Mouse (Mus musculus): Measurements from ENCODE around the gene Sf3a2.
A peak's percentile ranks its signal among the peaks of the same experiment; 100 is the strongest.

Sf3a2 gene

GRCm38 (mm10) chr10:80798150-80799006 is at the start of gene Sf3a2, which contains the start of gene Plekhj1:
TSS of gene Sf3a2 (plus strand) at chr10:80798198.
TSS of gene Plekhj1 (minus strand) at chr10:80798626.
- DNase-seq (ENCODE audit: low spot score): peak; percentile 97

GRCm38 (mm10) chr10:80748609-80749008 is 49.4 kb upstream of the Sf3a2 start:
- no peak for DNase-seq (ENCODE audit: low spot score)

- DNase-seq (ENCODE audit: low spot score): no peak
Measured at GRCm38 (mm10) chr10:80751188-80751832, 46.7 kb upstream of the Sf3a2 start.

- DNase-seq (ENCODE audit: low spot score): no peak
Measured at GRCm38 (mm10) chr10:80752079-80752625, 45.8 kb upstream of the Sf3a2 start.

DNA sequence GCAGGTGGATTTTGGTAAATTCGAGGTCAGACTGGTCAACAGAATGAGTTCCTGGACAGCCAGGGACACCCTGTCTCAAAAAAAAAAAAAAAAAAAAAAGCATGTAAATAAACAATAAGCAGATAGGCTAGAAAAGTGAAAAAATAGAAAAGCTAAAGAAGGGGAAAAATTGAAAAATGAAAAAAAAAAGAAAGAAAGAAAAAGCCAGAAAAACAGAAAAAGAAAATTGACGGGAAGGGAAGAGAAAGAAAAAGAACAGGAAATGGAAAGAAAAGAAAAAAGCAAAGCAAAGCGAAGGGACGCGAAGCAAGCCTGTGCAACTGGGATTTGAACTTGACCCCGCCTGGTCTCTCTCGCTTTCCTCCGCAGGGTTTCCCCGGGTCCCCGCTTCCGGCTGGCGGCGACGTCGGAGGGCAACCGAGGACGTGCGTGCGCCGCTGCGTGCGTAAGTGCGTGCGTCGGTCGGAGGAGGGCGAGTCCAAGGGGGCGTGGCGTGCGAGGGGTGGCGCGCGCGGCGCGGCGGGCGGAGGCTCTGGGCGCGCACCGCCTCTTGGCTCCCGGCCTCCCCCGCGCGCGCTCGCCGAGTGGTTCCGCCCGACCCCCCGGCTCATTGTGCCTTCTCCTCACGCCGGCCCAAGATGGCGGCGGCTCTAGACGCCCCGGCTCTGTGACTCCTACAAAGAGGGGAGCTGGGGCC is 43.3 kb upstream of the Sf3a2 start, which contains the start of gene Dot1l:
TSS of gene Dot1l (plus strand) at position 613 of the 697 bp plus-strand sequence.
- DNase-seq (ENCODE audit: low spot score): peak; percentile 86

GRCm38 (mm10) chr10:80755291-80756015 is 42.5 kb upstream of the Sf3a2 start:
- no peak for DNase-seq (ENCODE audit: low spot score)

DNA sequence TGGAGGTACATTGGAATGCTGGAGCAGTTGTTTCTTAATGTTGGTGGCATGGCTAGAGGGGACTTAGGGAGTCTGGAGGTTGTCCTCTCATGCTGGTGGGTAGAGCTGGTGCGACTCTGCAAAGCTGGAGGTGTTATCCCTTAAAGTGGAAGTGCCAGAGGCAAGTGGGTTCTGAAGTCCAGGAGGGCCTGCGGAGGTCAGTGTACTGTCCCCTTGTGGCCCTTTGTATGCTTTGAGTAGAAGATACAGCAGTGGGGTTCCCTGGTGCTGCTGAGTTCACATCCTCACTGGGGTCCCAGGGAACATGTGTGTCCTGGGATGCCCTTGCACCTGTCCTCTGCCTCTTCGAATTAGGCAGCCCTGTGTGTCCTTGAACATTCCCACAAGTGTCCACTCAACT is 41.9 kb upstream of the Sf3a2 start:
- DNase-seq (ENCODE audit: low spot score): no peak

DNA sequence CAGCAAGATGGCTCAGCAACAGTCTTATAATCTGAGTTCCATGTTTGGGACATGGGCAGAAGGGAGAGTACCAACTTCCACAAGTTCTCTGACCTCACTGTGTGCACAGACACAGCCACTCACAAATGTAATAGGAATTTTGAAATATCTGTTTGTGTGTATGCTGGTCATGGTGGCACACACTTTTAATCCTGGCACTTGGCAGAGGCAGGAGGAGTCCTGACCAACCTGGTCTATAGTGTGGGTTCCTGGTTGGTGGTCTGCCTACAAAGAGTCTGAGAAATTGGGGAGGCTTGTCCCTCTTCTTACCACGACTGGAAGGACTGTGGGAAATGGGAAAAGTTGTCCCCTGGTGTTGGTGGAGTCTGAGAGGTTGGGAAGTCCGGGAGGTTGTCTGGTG is 41.5 kb upstream of the Sf3a2 start:
- DNase-seq (ENCODE audit: low spot score): no peak

DNA sequence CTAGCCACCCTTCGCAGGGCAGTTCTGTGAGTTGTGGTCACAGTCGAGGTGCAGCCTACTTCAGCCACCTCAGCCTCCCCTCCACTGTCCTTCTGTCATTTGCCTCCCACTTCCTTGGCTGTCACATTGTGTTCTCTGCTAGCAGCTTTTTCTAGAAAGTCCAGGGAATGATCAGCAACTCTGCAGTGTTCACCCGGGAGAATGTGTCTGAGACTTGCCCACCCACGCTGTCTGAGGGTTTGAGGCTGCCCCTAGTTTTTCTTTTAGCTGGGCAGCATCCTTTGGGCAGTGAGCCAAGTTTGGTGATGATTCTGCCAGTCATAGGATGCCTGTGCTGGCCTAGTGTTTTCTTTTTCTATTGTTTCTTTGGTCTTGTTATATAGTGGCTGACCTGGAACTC is 41.0 kb upstream of the Sf3a2 start:
- no peak for DNase-seq (ENCODE audit: low spot score)

DNA sequence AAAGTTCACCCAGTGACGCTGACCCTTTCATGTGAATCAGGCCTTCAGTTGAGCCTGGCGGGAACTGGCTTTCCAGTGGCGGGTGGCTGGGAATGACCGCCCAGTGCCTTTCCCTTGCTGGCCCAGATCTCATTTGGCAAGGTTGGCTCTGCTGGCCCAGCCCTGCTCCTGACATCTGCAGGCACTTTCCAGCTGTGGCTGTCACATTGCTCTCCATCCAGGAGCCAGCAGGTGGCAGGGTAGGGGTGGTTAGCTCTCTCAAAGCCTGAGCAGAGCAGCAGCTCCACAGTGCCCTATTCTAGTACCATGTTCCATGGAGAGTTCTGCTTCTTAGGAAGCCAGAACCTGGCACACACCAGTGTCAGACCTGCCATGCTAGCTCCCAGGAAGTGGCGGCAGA is 40.3 kb upstream of the Sf3a2 start:
- peak; percentile 59 for DNase-seq (ENCODE audit: low spot score)

DNA sequence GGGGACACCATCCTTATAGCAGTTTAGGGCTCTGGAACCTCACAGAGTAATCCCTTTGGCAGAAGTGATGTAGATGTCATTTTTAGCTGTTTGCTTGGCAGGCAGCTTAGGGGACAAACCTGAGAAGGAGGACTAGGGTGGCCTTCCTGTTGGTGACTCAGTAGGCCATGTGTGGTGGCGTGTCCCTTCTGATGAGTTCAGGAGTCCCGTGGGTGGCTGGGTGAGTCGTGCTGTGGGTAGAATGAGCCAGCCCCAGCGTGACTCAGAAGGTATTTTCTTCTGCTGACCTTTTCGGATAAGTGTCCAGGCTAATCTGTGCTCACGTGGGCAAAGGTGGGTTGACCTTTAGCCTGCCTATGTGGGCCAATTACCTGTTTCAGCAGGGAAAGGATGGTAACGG is 39.3 kb upstream of the Sf3a2 start:
- no peak for DNase-seq (ENCODE audit: low spot score)

DNA sequence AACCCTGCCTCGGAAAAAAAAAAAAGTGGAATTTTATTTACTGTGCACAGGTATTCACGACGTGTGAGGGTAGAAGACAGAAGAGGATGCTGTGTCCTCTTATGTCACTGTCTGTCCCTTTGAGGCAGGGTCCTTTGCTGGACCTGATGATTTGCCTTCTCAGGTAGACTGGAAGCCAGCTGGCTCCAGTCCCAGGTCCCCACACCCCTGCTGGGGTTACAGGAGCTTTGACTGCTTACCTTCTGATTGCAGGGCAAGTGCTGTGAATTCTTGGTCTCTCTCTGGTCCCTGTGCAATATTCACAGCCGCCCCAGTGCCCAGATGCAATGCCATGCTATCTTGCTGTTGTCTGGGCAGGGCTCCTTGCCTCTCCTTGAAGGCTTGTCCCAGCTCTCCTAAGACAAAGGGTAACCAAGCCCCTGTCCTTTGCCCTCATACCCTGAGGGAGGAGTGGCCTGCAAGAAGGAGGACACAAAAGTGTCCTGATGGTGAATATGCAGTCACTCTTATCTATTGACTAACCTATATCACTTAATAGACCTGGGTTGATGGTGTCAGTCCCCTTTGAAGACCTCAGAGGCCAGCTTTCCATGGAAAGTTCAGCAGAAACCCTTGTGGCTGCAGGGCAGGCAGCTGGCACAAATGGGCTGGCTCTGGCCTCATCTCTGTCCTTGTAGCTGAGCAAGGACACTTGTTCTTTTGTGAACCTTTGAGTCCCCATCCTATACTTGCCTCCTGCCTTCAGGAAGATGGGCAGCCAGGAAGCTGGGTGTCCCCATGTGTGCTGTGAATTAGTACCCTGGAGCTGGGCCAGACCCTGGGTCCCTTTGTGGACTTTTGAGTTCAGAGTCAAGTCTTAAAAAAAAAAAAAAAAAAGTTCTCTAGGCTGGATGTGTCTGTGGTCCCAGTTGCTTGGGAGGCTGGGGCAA is 37.1 kb upstream of the Sf3a2 start:
- DNase-seq (ENCODE audit: low spot score): no peak

- no peak for DNase-seq (ENCODE audit: low spot score)
Measured at GRCm38 (mm10) chr10:80761821-80762220, 36.2 kb upstream of the Sf3a2 start.

DNA sequence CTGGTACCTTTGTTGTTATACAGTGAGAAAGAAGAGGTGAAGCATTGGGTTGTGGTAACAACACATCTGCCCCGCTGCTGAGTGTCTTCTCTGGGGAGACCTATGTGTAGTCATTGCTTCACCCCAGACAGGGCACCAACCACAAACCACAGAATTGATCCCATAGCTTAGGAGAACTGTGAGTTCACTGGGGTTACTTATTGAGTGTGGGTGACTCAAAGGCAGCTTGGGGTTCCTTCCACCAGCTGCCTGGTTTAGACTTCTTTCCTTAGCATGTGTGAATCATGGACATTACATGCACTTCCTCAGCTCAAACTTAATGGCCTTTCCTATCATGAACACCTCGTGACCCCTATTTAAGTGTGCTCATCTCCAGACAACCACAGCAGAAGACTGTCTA is 34.5 kb upstream of the Sf3a2 start:
- no peak for DNase-seq (ENCODE audit: low spot score)

GRCm38 (mm10) chr10:80765746-80766145 is 32.3 kb upstream of the Sf3a2 start:
- DNase-seq (ENCODE audit: low spot score): no peak

DNA sequence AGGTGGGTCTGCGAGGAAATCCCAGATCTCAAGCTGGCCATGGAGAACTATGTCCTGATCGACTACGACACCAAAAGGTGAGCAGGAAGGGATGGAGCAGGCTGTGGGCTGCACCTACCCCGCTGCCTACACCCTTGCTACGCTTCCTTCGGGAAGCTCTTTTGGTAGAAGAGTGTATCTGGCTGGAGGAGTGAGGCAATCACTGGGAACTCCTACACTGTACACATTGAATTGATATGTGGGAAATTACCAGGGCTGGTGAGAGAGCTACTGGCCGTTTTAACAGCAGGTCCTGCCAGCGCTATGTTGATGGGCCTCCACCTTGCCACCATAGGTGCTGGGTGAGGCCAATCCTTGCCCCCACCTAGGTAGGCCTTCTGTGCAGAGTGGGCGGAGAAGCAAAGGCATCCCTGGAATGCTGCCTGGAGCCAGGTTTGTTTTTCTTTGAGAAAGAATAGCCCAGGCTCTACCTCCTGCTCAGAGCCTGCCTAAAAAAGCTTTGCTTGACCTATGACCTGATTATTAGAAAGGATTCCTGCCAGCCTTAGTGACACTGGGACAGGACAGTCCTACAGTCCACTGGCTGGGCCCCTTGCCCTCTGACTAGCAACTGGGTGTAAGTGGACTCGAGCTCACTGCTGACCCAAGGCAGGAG is 31.7 kb upstream of the Sf3a2 start:
- no peak for DNase-seq (ENCODE audit: low spot score)

DNA sequence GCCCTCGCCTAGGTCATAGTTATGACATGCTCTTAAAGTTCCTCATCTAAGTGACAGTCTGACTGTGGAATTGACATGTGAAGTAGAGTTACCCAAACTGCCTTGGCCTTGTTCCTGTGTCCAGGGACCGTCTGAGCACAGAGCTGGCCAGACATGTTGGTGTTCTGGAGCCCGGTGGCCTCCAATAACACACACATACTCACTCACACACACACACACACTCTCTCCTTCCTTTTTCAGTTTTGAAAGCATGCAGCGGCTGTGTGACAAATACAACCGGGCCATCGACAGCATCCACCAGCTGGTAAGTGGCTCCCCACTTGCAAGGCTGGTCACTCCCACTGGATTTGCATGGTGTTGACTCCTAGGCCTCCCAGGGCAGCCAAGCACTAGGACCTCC is 29.6 kb upstream of the Sf3a2 start:
- DNase-seq (ENCODE audit: low spot score): no peak

DNA sequence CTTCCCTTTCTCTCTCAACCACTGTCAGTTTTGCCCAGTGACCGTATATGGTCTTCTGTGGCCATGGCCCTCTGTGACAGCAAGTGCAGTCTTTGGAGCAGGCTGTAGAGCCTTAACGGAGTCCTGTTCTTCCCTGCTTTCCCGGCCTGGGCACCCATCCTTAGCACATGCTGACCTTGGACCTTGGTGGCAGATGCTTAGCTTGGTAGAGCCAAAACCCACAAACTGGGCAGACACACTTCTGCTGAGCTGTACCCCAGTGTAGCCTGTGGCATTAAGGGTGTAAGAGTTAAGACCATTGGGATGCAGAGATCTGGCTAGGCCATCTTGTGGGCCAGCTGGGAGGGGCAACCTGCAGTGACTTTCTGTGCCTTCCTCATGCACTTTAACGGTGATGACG is 24.2 kb upstream of the Sf3a2 start:
- DNase-seq (ENCODE audit: low spot score): no peak

DNA sequence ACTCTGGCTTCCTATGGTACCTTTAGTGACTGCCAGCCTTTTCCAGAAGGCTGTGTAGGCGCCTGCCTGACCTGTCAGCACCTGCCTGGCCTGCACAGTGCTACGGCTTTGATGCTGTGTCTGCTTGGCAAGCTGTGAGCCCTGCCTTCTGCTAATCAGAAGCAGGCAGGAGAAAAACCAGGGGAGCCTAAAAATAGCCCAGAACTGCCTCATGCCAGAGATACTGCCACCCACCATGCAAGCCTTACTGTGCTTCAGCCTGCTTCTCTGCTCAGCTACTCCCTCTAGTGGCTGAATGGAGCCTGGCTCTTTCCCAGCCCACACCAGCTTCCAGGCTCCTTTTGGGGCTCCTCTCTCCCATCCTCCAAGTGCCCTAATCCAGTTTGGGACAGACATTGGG is 23.4 kb upstream of the Sf3a2 start:
- peak; percentile 93 for DNase-seq (ENCODE audit: low spot score)

GRCm38 (mm10) chr10:80774981-80775380 is 23.0 kb upstream of the Sf3a2 start:
- no peak for DNase-seq (ENCODE audit: low spot score)
